ENCODE assay signal across 26 mouse cellular contexts in the genomic region with DNA sequence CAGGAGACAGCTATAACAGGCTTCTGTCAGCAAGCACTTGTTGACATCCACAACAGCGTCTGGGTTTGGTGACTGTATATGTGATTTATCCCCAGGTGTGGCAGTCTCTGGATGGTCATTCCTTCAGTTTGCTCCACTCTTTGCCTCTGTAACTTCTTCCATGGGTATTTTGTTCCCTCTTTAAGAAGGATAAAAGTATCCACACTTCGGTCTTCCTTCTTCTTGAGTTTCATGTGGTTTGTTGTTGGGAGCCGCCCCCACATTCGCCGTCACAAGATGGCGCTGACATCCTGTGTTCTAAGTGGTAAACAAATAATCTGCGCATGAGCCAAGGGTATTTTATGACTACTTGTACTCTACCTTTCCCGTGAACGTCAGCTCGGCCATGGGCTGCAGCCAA. TPM values are rescaled to one million over a fixed set of nuclear protein-coding genes. Genes with fewer than 3 reads are reported as not detected.
DNase-seq lines count a peak whose midpoint lies in the region; ATAC-seq and TF ChIP-seq lines count a peak whose summit lies in the region.
"Not testable (repeated sequence)": the region's sequence is repeated elsewhere in the genome, so short reads cannot be mapped to it uniquely, and the experiment has no call there.
"Had no signal": no experiment of that assay in that cellular context is flagged by ENCODE, and none has a peak within 500 bp of the region (broad histone marks: within the 10 kb centered on the region; RNA-seq: fewer than 3 reads in every experiment).

No protein-coding gene starts in this region.

- peak; percentile 3 for ATAC-seq in CD4-positive, CD25-positive, alpha-beta regulatory T cell, adult 4 months

- TF ChIP-seq POLR2A in spleen, adult 2 months (IDR thresholded peaks at IDR 0.05; ENCODE audit: low read depth, low read length); thymus, adult 2 months (IDR thresholded peaks at IDR 0.05; ENCODE audit: control insufficient read depth, extremely low read depth, insufficient read depth, low read length, poor library complexity): not testable (repeated sequence)

- H3K27ac ChIP-seq in macrophage = not testable (repeated sequence)
- H3K27ac ChIP-seq in spleen, adult 2 months (ENCODE audit: insufficient read depth, low read length) = peak overlapping the region; percentile 68
- peak overlapping the region; percentile 85 for H3K27ac ChIP-seq in thymus, adult 2 months (ENCODE audit: control insufficient read depth, insufficient read depth, low read length)

- DNase-seq in T-cell, adult 2 months (ENCODE audit: low spot score) = peak; percentile 35
- peak; percentile 65 for DNase-seq in induced T-regulatory cell, adult 2 months (ENCODE audit: low read depth)
- not testable (repeated sequence) for DNase-seq in spleen, adult 2 months (ENCODE audit: low read depth in 1 of 2, low spot score in 2 of 2); thymus, adult 2 months

- not testable (repeated sequence) for TF ChIP-seq CTCF in spleen, adult 2 months (IDR thresholded peaks at IDR 0.05; ENCODE audit: extremely low read depth, insufficient read depth, insufficient read length, insufficient replicate concordance); thymus, adult 2 months (IDR thresholded peaks at IDR 0.05; ENCODE audit: borderline replicate concordance, control insufficient read depth, extremely low read depth, insufficient read depth, low read length, poor library complexity)

- H3K79me2 ChIP-seq in macrophage (ENCODE audit: inconsistent target) = not testable (repeated sequence)

- WGBS in macrophage (ENCODE audit: missing documents) = 45% methylated on average over 4 of the region's 10 CpGs
- WGBS in spleen, adult 2 months = 63% methylated on average over 10 of the region's 10 CpGs
- 70% methylated on average over 10 of the region's 10 CpGs for WGBS in thymus, adult 2 months

- not testable (repeated sequence) for H3K27me3 ChIP-seq in spleen, adult 2 months (ENCODE audit: control insufficient read depth, insufficient read depth, low read length); thymus, adult 2 months (ENCODE audit: control insufficient read depth, insufficient read depth, low read length)

- H3K36me3 ChIP-seq in macrophage (ENCODE audit: inconsistent target); spleen, adult 2 months (ENCODE audit: control insufficient read depth, insufficient read depth, low read length); thymus, adult 2 months (ENCODE audit: control insufficient read depth, insufficient read depth, low read length): not testable (repeated sequence)

- H3K4me1 ChIP-seq in spleen, adult 2 months (ENCODE audit: control insufficient read depth, insufficient read depth, insufficient read length); thymus, adult 2 months (replicated peaks; ENCODE audit: control insufficient read depth, insufficient read depth, low read length): not testable (repeated sequence)

- H3K4me3 ChIP-seq in macrophage (ENCODE audit: inconsistent target) = peak overlapping the region; percentile 17; the same call in 1 of the 2 replicates
- not testable (repeated sequence) for H3K4me3 ChIP-seq in spleen, adult 2 months (ENCODE audit: extremely low read depth, insufficient read depth, insufficient read length)
- H3K4me3 ChIP-seq in thymus, adult 2 months (ENCODE audit: control insufficient read depth, insufficient read depth, low read length) = peak overlapping the region; percentile 32

RNA-seq across cellular contexts. Expression of gene Pifo, which starts 11.1 kb away (rescaled TPM):
- polyA plus RNA-seq in CD4-positive, CD25-positive, alpha-beta regulatory T cell, adult 4 months (2017; shearing (Covaris generic)) = 1 to 10 TPM in 1 of 2 experiments, not detected in 1; 2.4 TPM
- total RNA-seq in macrophage (2018; cell fraction: chromatin; rRNA removed) = not detected
- not detected for total RNA-seq in macrophage (2018; cell fraction: cytosol; rRNA removed)
- not detected for total RNA-seq in macrophage (2018; cell fraction: nucleus; rRNA removed)
- polyA plus RNA-seq in macrophage (2018) = not detected in 3 replicates
- 0.11 and 0.37 TPM in 2 replicates for polyA plus RNA-seq in spleen, adult 2 months (2012; rRNA removed)
- 0.19 and 0.29 TPM in 2 replicates for polyA plus RNA-seq in thymus, adult 2 months (2012; rRNA removed)
- total RNA-seq: adrenal gland, adult 8-10 months; adrenal gland, postnatal 25 days; gastrocnemius, postnatal 25 days; heart, adult 2 months; heart, postnatal 4 days had no signal
- polyA plus RNA-seq: C2C12; erythroblast, embryonic 14.5 days; heart, embryonic 13.5 days; intestine, embryonic 14.5 days had no signal

RNA-seq across cellular contexts. Expression of gene Chil5, which starts 29.3 kb away (rescaled TPM):
- polyA plus RNA-seq in CD4-positive, CD25-positive, alpha-beta regulatory T cell, adult 4 months (2017; shearing (Covaris generic)) = 10 to 100 TPM in 1 of 2 experiments, 1 to 10 TPM in 1; 9.4 to 10.6 TPM
- total RNA-seq in macrophage (2018; cell fraction: chromatin; rRNA removed) = not detected
- total RNA-seq in macrophage (2018; cell fraction: cytosol; rRNA removed) = not detected
- not detected for total RNA-seq in macrophage (2018; cell fraction: nucleus; rRNA removed)
- polyA plus RNA-seq in macrophage (2018) = not detected in 3 replicates
- polyA plus RNA-seq in spleen, adult 2 months (2012; rRNA removed) = 0.25 and 0.34 TPM in 2 replicates
- polyA plus RNA-seq in thymus, adult 2 months (2012; rRNA removed) = 0.12 and 0.27 TPM in 2 replicates
- total RNA-seq: adrenal gland, adult 8-10 months; adrenal gland, postnatal 25 days; ES-E14; gastrocnemius, adult 8-10 months; heart, adult 2 months; heart, postnatal 14 days; hindbrain, postnatal 0 days had no signal
- polyA plus RNA-seq: brain, embryonic 14.5 days; C2C12; embryonic facial prominence, embryonic 10.5 days; embryonic facial prominence, embryonic 13.5 days; erythroblast, embryonic 14.5 days; forebrain, embryonic 12.5 days; forebrain, embryonic 15.5 days; heart, embryonic 10.5 days; hindbrain, embryonic 11.5 days; intestine, embryonic 14.5 days had no signal

RNA-seq across cellular contexts. Expression of gene Ovgp1, which starts 29.8 kb away (rescaled TPM):
- polyA plus RNA-seq in CD4-positive, CD25-positive, alpha-beta regulatory T cell, adult 4 months (2017; shearing (Covaris generic)) = 1 to 10 TPM; 5.6 to 7.3 TPM
- total RNA-seq in macrophage (2018; cell fraction: chromatin; rRNA removed) = 1 to 10 TPM in 22 of 26 experiments, under 1 TPM in 3, not detected in 1; 0.60 to 6.2 (median 1.6) TPM
- total RNA-seq in macrophage (2018; cell fraction: cytosol; rRNA removed) = under 1 TPM in 6 of 26 experiments, not detected in 20; 0.04 to 0.26 (median 0.24) TPM
- total RNA-seq in macrophage (2018; cell fraction: nucleus; rRNA removed) = 1 to 10 TPM in 13 of 26 experiments, under 1 TPM in 8, not detected in 5; 0.24 to 3.1 (median 1.6) TPM
- 0.10 to 0.22 TPM (median 0.20 TPM) in 3 replicates for polyA plus RNA-seq in macrophage (2018)
- polyA plus RNA-seq in spleen, adult 2 months (2012; rRNA removed) = 1.1 and 2.1 TPM in 2 replicates
- 3.5 and 3.9 TPM in 2 replicates for polyA plus RNA-seq in thymus, adult 2 months (2012; rRNA removed)
- polyA plus RNA-seq: erythroblast, embryonic 14.5 days had no signal

RNA-seq across cellular contexts. Expression of gene Atp5f1, which starts 43.5 kb away (rescaled TPM):
- polyA plus RNA-seq in CD4-positive, CD25-positive, alpha-beta regulatory T cell, adult 4 months (2017; shearing (Covaris generic)) = 100 to 1,000 TPM; 327 to 367 TPM
- total RNA-seq in macrophage (2018; cell fraction: chromatin; rRNA removed) = 10 to 100 TPM; 16.1 to 90.8 (median 56.0) TPM
- 100 to 1,000 TPM; 145 to 251 (median 202) TPM for total RNA-seq in macrophage (2018; cell fraction: cytosol; rRNA removed)
- 100 to 1,000 TPM in 4 of 26 experiments, 10 to 100 TPM in 22; 32.9 to 108 (median 70.0) TPM for total RNA-seq in macrophage (2018; cell fraction: nucleus; rRNA removed)
- polyA plus RNA-seq in macrophage (2018) = 178 to 432 TPM (median 247 TPM) in 3 replicates
- 48.1 and 56.9 TPM in 2 replicates for polyA plus RNA-seq in spleen, adult 2 months (2012; rRNA removed)
- polyA plus RNA-seq in thymus, adult 2 months (2012; rRNA removed) = 139 and 148 TPM in 2 replicates

RNA-seq across cellular contexts. Expression of gene Wdr77, which starts 44.2 kb away (rescaled TPM):
- 10 to 100 TPM; 67.3 to 77.9 TPM for polyA plus RNA-seq in CD4-positive, CD25-positive, alpha-beta regulatory T cell, adult 4 months (2017; shearing (Covaris generic))
- total RNA-seq in macrophage (2018; cell fraction: chromatin; rRNA removed) = 10 to 100 TPM in 19 of 26 experiments, 1 to 10 TPM in 7; 5.2 to 35.9 (median 18.0) TPM
- total RNA-seq in macrophage (2018; cell fraction: cytosol; rRNA removed) = 10 to 100 TPM in 18 of 26 experiments, 1 to 10 TPM in 8; 7.1 to 14.5 (median 10.9) TPM
- 10 to 100 TPM in 16 of 26 experiments, 1 to 10 TPM in 10; 5.1 to 42.0 (median 11.9) TPM for total RNA-seq in macrophage (2018; cell fraction: nucleus; rRNA removed)
- 11.7 to 27.3 TPM (median 12.7 TPM) in 3 replicates for polyA plus RNA-seq in macrophage (2018)
- polyA plus RNA-seq in spleen, adult 2 months (2012; rRNA removed) = 25.7 and 36.5 TPM in 2 replicates
- polyA plus RNA-seq in thymus, adult 2 months (2012; rRNA removed) = 46.1 and 56.1 TPM in 2 replicates
